Mouse (Mus musculus): ENCODE results near the gene Mbtd1.

- TF ChIP-seq CTCF (IDR thresholded peaks at IDR 0.05; ENCODE audit: low read depth) = no peak
- TF ChIP-seq EP300 (IDR thresholded peaks at IDR 0.05; ENCODE audit: low read depth) = no peak
Measured at GRCm38 (mm10) chr11:93911603-93912002, 26.0 kb downstream of the Mbtd1 start.

Data from heart, postnatal 0 days (tissue).